Mouse (Mus musculus): Measurements from ENCODE around the gene Fam189a2. TPM values are rescaled to one million over a fixed set of nuclear protein-coding genes. Genes with fewer than 3 reads are reported as not detected.

Gene Fam189a2
- polyA plus RNA-seq, 1 experiment from 2014 or later, result 0.35 TPM

DNA sequence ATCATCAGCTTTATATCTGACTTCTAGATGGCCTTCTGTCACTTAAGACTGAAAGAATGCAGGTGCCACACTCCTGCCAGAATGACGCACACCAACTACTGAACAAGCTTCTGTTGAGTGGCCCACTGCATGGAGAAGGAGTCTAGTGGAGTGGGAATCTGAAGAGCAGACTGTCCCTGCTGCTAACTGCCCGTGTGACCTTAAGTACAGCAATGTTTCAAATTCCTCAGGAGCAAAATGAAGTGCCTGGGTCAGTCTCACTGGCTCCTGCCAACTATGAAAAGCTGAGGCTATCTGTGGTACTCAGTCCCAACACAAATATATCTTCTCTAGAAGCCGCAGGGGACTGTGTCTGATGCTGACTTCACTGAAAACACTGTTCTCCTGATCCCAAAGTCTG, 18.5 kb upstream of the Fam189a2 start:
- no peak for ATAC-seq
- Histone ChIP-seq H3K27me3 (no peaks in the 10 kb centered on the region), H3K9ac (no peak overlapping the region), H3K4me2 (no peak overlapping the region), H3K9me3 (replicated peaks) (no peaks in the 10 kb centered on the region), H3K27ac (no peak overlapping the region), H3K4me3 (no peak overlapping the region), H3K36me3 (ENCODE audit: poor library complexity, severe bottlenecking) (no peaks in the 10 kb centered on the region), H3K4me1 (no peaks in the 10 kb centered on the region)
- 86% methylated on average over 3 of the region's 3 CpGs for whole genome bisulfite sequencing

DNA sequence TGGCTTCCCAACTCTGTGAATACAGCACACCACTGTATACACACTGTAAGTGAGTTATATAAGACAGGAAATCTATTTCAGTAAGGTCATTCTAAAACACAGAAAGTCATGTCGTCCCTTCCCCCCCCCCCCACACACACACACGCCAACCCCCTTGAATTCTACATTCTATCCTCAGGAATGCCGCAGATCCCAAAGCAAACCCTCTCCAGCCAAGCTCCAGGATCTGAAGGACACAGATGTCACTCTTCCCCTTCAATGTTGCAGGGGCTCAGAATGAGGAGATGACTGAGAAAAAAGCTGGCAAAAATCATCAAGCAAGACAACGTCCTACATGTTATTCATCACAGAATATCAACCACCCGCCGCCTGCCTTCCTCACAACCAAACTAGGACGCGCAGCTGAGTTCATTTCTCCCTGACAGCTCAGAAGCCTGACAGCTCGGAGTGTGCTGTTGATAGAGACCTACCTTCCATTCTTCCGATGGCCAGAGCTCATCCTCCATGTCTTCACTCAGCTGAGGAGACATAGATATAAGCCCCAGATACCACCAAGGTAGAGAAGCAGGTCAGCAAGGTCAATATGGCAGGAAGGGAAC, 15.7 kb upstream of the Fam189a2 start:
- Histone ChIP-seq H3K4me1 (no peaks in the 10 kb centered on the region), H3K4me2 (no peak overlapping the region), H3K9me3 (replicated peaks) (no peaks in the 10 kb centered on the region), H3K36me3 (ENCODE audit: poor library complexity, severe bottlenecking) (no peaks in the 10 kb centered on the region), H3K4me3 (no peak overlapping the region), H3K9ac (no peak overlapping the region), H3K27ac (no peak overlapping the region), H3K27me3 (no peaks in the 10 kb centered on the region)
- WGBS, result 92% methylated on average over 10 of the region's 10 CpGs
- no peak for ATAC-seq

DNA sequence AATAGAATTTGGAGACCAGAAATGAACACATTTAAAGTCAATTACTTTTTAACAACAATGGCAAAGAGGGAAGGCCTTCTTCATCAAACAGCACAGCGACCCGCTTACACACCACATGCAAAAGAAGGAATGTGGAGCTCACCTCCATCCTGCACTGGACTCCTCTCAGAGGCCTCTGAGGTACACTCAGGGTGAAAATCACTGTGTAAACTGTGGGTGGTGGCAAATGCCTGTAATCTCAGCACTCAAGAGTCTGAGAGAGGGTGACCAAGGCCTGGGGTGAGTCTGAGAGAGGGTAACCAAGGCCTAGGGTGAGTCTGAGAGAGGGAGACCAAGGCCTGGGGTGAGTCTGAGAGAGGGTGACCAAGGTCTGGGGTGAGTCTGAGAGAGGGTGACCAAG, 11.6 kb upstream of the Fam189a2 start:
- 0 out of 2 replicates have a peak, but pooled peaks cover 4% of the 10 kb centered on the region for H3K4me1 ChIP-seq
- WGBS, result 96% methylated on average over 2 of the region's 2 CpGs
- no peak for ATAC-seq
- H3K9me3 ChIP-seq (replicated peaks), result no peaks in the 10 kb centered on the region
- no peak overlapping the region for H3K27ac ChIP-seq
- no peak overlapping the region for H3K4me3 ChIP-seq
- no peaks in the 10 kb centered on the region for H3K36me3 ChIP-seq (ENCODE audit: poor library complexity, severe bottlenecking)
- H3K27me3 ChIP-seq, result no peaks in the 10 kb centered on the region
- H3K9ac ChIP-seq, result no peak overlapping the region
- no peak overlapping the region for H3K4me2 ChIP-seq

DNA sequence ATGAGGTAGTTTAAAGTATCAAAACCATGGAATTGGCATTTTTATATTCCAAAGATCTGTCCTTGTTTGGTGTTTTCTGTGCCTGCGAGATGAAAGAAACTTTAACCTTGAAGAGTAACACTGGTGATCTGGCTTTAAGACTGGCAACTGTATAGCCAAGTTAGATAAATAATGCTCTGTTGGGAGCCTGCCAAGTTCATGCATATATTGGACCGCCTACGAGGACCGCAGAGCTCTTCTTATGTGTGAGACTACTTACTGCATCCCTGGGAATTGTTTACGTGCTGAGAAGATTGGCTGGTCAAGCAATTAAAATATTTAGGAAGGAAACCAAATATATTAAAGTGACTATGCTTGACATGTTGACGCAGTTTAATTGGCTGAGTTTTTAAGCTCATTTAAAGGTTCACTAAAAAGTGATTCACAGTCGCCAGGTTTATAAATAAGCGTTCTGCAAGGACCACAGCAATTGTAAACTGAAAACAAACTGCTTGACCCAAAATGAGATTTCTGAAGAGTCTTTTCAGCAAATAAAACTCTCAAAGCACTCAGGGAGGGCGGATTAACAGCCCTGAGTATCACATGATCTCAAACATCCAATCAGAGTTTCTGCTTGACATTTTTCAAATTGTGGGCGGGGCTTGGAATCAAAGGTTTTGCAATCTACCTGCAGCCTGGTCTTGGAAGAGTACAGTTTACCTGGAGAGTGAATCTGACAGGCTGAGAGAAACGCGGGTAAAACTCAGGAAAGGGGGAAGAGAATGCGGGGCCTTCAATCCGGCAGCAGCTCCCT, 8.4 kb upstream of the Fam189a2 start:
- WGBS, result 60% methylated on average over 14 of the region's 14 CpGs
- Histone ChIP-seq H3K36me3 (ENCODE audit: poor library complexity, severe bottlenecking) (no peaks in the 10 kb centered on the region), H3K9me3 (replicated peaks) (no peaks in the 10 kb centered on the region), H3K4me1 (0 out of 2 replicates have a peak, but pooled peaks cover 4% of the 10 kb centered on the region), H3K9ac (no peak overlapping the region), H3K4me2 (no peak overlapping the region), H3K27me3 (no peaks in the 10 kb centered on the region; the same call in 1 of the 2 replicates), H3K4me3 (no peak overlapping the region), H3K27ac (no peak overlapping the region)
- ATAC-seq, result no peak

DNA sequence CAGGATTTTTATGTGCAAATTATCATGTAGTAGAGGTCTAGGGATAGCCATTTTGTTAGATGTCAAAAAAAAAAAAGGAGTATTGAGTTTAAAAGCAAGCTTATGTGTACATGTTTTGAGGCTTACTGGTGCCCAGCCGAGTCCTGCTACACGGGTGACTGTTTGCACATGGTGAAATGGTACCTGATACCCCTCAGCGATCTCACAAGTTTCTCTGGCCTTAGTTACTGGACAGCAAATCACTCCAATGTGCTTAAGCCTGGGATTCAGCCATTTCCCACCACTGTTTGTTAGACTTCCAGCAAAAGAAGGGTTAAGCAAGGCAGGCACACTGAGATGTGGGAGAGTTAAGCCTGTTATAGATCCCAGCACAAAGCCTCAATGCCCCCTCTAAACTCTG, 3.5 kb upstream of the Fam189a2 start:
- no peaks in the 10 kb centered on the region for H3K9me3 ChIP-seq (replicated peaks)
- WGBS, result 14% methylated on average over 3 of the region's 3 CpGs
- no peak overlapping the region for H3K27ac ChIP-seq
- no peak for ATAC-seq
- H3K4me3 ChIP-seq, result no peak overlapping the region
- no peak overlapping the region for H3K4me2 ChIP-seq
- no peaks in the 10 kb centered on the region for H3K36me3 ChIP-seq (ENCODE audit: poor library complexity, severe bottlenecking)
- H3K4me1 ChIP-seq, result peaks cover 18% of the 10 kb centered on the region
- no peak overlapping the region for H3K9ac ChIP-seq
- H3K27me3 ChIP-seq, result peaks cover 41% of the 10 kb centered on the region

DNA sequence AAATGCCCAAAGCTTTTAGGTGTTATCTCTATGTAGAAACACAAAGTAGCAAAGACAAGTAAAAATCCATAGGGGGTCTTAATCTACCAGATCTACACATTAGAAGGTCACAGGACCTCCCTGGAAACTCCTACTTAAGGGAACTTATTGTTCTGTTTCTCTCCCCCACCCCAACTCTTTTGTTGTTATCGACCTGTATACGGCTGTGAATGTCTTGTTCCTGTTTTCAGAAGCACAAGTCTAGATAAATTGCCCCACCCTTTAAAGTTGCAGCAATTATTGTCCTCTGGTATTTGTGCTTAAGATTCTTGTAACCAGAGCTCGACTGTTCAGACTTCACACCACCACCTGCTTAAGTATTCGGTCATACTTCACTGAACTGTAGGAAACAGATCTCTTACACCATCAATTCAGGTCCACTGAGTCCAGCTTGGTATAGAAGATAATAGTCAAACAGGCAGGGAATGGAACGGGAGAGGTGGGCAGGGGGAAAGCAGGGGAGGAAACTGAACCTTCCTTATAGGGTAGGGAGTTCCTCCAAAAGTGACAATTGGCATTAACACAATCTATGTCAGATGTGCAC, 1.9 kb upstream of the Fam189a2 start:
- Histone ChIP-seq H3K9ac (no peak overlapping the region), H3K9me3 (replicated peaks) (no peaks in the 10 kb centered on the region), H3K4me3 (no peak overlapping the region), H3K4me2 (no peak overlapping the region), H3K27me3 (peaks cover 55% of the 10 kb centered on the region), H3K4me1 (peaks cover 15% of the 10 kb centered on the region), H3K27ac (no peak overlapping the region), H3K36me3 (ENCODE audit: poor library complexity, severe bottlenecking) (no peaks in the 10 kb centered on the region)
- ATAC-seq, result no peak
- 21% methylated on average over 5 of the region's 5 CpGs for WGBS

DNA sequence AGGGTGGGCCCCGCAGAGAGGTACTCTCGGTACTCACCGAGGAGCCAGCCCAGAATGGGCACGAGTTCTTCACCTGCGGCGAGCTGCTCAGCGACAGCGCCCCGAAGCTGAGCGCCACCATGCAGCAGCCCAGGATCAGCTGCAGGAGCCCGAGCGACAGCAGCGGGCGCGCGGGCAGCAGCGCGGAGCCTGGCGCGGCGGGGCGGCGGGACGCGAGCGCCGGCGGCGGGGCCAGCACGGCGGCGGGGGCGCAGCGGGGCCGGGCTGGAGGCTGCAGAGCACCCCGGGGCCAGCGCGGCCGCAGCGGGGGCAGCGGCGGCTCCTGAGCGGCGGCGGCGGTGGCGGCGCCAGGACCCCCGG, 328 bp downstream of the Fam189a2 start:
- no peaks in the 10 kb centered on the region for H3K9me3 ChIP-seq (replicated peaks)
- no peak overlapping the region for H3K27ac ChIP-seq
- H3K27me3 ChIP-seq, result peaks cover 55% of the 10 kb centered on the region
- H3K36me3 ChIP-seq (ENCODE audit: poor library complexity, severe bottlenecking), result no peaks in the 10 kb centered on the region
- H3K9ac ChIP-seq, result peak overlapping the region; percentile 79
- H3K4me3 ChIP-seq, result peak overlapping the region; percentile 65
- whole genome bisulfite sequencing, result 0% methylated on average over 31 of the region's 49 CpGs
- ATAC-seq, result peak; percentile 80
- H3K4me1 ChIP-seq, result peaks cover 15% of the 10 kb centered on the region
- peak overlapping the region; percentile 91 for H3K4me2 ChIP-seq

DNA sequence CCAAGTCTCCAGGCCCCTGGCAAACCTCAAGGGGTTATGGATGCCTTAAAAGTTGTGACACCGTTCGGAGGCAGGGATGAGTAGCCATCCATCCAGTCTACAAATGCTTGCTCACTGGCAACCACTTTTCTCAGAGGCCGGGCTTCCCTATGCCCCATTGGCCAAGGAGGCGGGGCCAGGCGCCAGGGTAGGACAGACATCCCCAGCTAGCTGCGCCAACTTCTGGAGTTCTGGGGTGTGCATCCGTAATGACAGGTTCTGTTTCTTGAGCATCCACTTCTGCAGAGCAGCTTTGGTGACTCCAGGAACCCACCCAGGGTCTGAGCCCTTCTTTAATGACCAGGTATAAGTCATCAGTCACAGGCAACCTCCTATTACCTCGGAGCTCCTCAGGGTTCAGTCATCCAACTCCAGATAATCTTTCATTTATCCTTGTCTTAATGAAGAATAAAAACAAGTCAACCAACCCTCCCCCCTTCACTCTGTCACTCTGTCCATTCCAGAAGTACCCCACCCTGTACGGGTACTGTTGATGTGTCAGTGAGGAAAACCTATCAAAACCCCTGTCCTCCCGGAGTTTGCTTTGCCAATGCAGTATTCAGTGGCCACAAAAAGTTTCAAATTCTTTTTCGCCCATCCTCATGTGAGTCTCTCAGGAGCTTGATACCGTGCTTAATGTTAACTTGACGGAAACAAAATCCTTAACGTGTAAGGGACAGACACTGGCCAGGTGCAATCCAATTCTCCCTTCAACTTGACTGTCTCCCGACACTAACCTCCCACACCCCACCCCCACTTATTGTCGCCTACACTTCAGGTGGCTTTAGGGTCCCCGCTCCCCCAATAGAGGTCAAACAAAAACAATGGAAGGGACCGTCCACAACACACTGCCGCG, 956 bp downstream of the Fam189a2 start:
- no peak overlapping the region for H3K27ac ChIP-seq
- peaks cover 17% of the 10 kb centered on the region for H3K4me1 ChIP-seq
- 0 out of 2 replicates have a peak, but pooled peaks have one; percentile 3 for ATAC-seq
- no peaks in the 10 kb centered on the region for H3K36me3 ChIP-seq (ENCODE audit: poor library complexity, severe bottlenecking)
- H3K9me3 ChIP-seq (replicated peaks), result no peaks in the 10 kb centered on the region
- peaks cover 55% of the 10 kb centered on the region for H3K27me3 ChIP-seq
- H3K4me2 ChIP-seq, result peak overlapping the region; percentile 91
- peak overlapping the region; percentile 79 for H3K9ac ChIP-seq
- peak overlapping the region; percentile 65 for H3K4me3 ChIP-seq
- WGBS, result 10% methylated on average over 20 of the region's 20 CpGs

DNA sequence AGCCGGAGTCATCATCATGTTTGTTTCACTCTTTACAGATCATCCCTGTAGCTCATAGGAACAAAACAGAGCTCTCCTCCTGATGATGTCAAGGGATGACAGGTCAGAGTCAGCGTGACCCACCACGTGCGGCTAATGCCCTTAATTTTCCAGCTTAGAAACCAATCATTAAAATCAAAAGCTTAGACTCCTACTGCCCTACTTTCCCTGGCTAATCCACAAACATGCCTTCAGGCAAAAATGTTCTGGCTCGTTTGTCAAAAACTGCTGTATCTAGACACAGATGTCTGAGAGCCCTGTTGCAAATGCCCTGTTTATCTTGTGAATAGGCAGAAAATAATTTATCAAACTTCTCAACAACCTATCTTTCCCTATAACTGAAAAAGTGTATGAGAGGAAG, 4.9 kb downstream of the Fam189a2 start:
- 58% methylated on average over 5 of the region's 5 CpGs for WGBS
- H3K9ac ChIP-seq, result no peak overlapping the region
- ATAC-seq, result no peak

DNA sequence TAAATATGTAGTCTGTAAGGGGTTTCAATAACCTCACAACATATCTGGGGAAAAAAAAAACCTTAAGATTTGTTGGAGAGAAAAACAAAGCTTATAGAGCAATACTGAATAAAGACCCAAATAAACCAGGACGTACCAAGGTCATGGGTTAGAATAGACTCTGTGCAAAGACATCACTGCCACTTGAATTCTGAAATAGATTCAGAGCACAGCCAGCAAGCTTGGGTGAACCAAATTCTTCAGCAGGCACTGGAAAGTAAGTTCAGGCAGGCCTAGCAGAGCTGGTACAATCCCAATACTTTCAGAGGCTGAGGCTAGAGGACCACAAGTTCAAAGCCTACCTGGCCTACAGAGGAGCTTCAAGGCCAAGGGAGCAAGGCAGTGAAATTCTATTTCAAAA, 6.2 kb downstream of the Fam189a2 start:
- no peak overlapping the region for H3K4me3 ChIP-seq
- no peaks in the 10 kb centered on the region for H3K9me3 ChIP-seq (replicated peaks)
- H3K4me1 ChIP-seq, result peaks cover 17% of the 10 kb centered on the region
- ATAC-seq, result no peak
- H3K4me2 ChIP-seq, result no peak overlapping the region
- H3K9ac ChIP-seq, result no peak overlapping the region
- WGBS, result 44% methylated on average over 1 of the region's 1 CpGs
- no peak overlapping the region for H3K27ac ChIP-seq
- no peaks in the 10 kb centered on the region for H3K36me3 ChIP-seq (ENCODE audit: poor library complexity, severe bottlenecking)
- peaks cover 17% of the 10 kb centered on the region for H3K27me3 ChIP-seq

More for the DNA sequence above, 4.9 kb downstream of the Fam189a2 start:
- Histone ChIP-seq H3K27ac (no peak overlapping the region), H3K4me3 (no peak overlapping the region), H3K27me3 (peaks cover 25% of the 10 kb centered on the region), H3K4me2 (no peak overlapping the region), H3K36me3 (ENCODE audit: poor library complexity, severe bottlenecking) (no peaks in the 10 kb centered on the region), H3K4me1 (peaks cover 25% of the 10 kb centered on the region), H3K9me3 (replicated peaks) (no peaks in the 10 kb centered on the region)

DNA sequence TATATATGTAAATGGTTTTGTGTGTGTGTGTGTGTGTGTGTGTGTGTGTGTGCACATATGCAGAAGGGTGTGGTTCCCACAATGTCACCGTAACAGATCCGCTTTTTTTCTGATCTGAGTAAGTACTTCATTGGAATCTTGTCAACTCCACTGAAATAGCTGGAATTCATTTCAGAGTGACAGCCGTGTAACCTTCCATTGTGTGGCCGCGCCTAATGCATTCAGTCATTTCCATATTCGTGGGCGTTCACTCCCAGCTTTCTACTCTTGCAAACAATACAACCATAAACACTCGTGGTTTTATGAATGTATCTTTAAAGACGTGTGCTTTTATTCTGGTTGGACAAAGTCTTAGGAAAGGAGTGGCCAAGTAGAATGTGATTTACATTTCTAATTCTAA, 6.7 kb downstream of the Fam189a2 start:
- Histone ChIP-seq H3K27me3 (peaks cover 12% of the 10 kb centered on the region), H3K9me3 (replicated peaks) (no peaks in the 10 kb centered on the region), H3K36me3 (ENCODE audit: poor library complexity, severe bottlenecking) (no peaks in the 10 kb centered on the region), H3K4me2 (no peak overlapping the region), H3K27ac (no peak overlapping the region), H3K9ac (no peak overlapping the region), H3K4me3 (no peak overlapping the region), H3K4me1 (peaks cover 15% of the 10 kb centered on the region)
- 22% methylated on average over 9 of the region's 9 CpGs for WGBS
- ATAC-seq, result peak; percentile 80

DNA sequence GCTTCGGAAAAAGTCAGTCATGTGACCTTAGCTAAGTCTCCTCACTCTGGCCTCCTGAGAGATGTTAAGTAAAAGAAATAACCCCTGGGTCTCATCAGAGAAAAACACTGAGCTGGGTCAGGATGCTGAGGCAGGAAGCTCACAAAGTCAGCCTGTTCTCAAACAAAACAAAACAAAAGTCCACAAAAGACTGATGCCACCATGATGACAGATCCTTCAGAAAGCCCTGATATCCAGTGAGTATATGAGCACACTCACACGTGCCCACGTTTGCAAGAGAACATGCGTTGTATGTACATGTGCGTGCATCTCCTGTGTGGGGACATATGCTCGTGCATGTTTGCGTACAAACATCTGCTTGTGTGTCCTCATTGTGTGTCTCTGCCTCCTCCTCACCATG, 7.5 kb downstream of the Fam189a2 start:
- no peaks in the 10 kb centered on the region for H3K36me3 ChIP-seq (ENCODE audit: poor library complexity, severe bottlenecking)
- ATAC-seq, result no peak
- H3K4me2 ChIP-seq, result no peak overlapping the region
- H3K4me3 ChIP-seq, result no peak overlapping the region
- 80% methylated on average over 7 of the region's 7 CpGs for WGBS
- H3K4me1 ChIP-seq, result peaks cover 15% of the 10 kb centered on the region
- no peaks in the 10 kb centered on the region for H3K9me3 ChIP-seq (replicated peaks)
- H3K27me3 ChIP-seq, result peaks cover 6% of the 10 kb centered on the region; the same call in 1 of the 2 replicates
- no peak overlapping the region for H3K27ac ChIP-seq
- H3K9ac ChIP-seq, result no peak overlapping the region

All from forebrain, embryonic 13.5 days (tissue).